Mouse (Mus musculus) lung, postnatal 0 days (tissue): ENCODE data around the gene Pcgf3. TPM values are rescaled to one million over a fixed set of nuclear protein-coding genes. Genes with fewer than 3 reads are reported as not detected.
A peak's percentile ranks its signal among the peaks of the same experiment; 100 is the strongest.

Source experiments
- ATAC-seq: fragments of 200-750 bp; cut with Nextera tagmentation; 2 replicates; pipeline ENCODE4 v1.8.0; 2017; ENCODE audit warnings: moderate library complexity
- DNase-seq: peaks from one replicate; pipeline ENCODE4 v3.0.0-alpha.2; 2016; ENCODE audit warnings: low spot score
- H3K27ac ChIP-seq: fragments of 300-500 bp; sonication (generic); 2 replicates; pipeline ENCODE4 v1.5.1; 2014; ENCODE audit warnings: antibody characterized with exemption, mild to moderate bottlenecking, low read length, mixed read lengths
- H3K27me3 ChIP-seq: fragments of 300-500 bp; sonication (generic); replicated peaks from 2 replicates; pipeline ENCODE4 v1.6.1; 2014; ENCODE audit warnings: low read length, mixed read lengths; ENCODE audit not compliant: insufficient read depth
- H3K36me3 ChIP-seq: fragments of 300-500 bp; sonication (generic); 2 replicates; pipeline ENCODE4 v1.6.1; 2014; ENCODE audit warnings: low read length, mixed read lengths; ENCODE audit not compliant: insufficient read depth
- H3K4me1 ChIP-seq: fragments of 300-500 bp; sonication (generic); 2 replicates; pipeline ENCODE4 v1.6.1; 2014; ENCODE audit warnings: antibody characterized with exemption, low read depth, low read length, mixed read lengths; ENCODE audit not compliant: insufficient read depth
- H3K4me2 ChIP-seq: fragments of 300-500 bp; sonication (generic); replicated peaks from 2 replicates; pipeline ENCODE4 v1.6.1; 2014; ENCODE audit warnings: low read depth, mild to moderate bottlenecking, low read length, moderate library complexity, mixed read lengths
- H3K4me3 ChIP-seq: fragments of 300-500 bp; sonication (generic); 2 replicates; pipeline ENCODE4 v1.5.1; 2014; ENCODE audit warnings: low read depth, low read length
- H3K9ac ChIP-seq: fragments of 300-500 bp; sonication (generic); replicated peaks from 2 replicates; pipeline ENCODE4 v1.6.1; 2014; ENCODE audit warnings: low read depth, mild to moderate bottlenecking
- H3K9me3 ChIP-seq: fragments of 300-500 bp; sonication (generic); 2 replicates; pipeline ENCODE4 v1.6.1; 2016; ENCODE audit warnings: low read length, mixed read lengths
- CTCF ChIP-seq: IDR thresholded peaks from 2 replicates; pipeline ENCODE4 v1.5.1; 2016; ENCODE audit warnings: antibody characterized with exemption, mild to moderate bottlenecking
- EP300 ChIP-seq: IDR thresholded peaks from 2 replicates; pipeline ENCODE4 v1.6.1; 2016; ENCODE audit warnings: antibody characterized with exemption, mild to moderate bottlenecking, control low read depth
- whole genome bisulfite sequencing: fragments of 180-500 bp; shearing (Covaris S2); extraction: QIAGEN DNeasy Blood & Tissue Kit; methylation state at CpG from one replicate; pipeline ENCODE4 v1.1.7; 2014; 5-methylcytosine and 5-hydroxymethylcytosine counted together
- polyA plus RNA-seq: library from polyadenylated mRNA; unstranded; fragments of >200 nt; fragmentation: Nextera tagmentation; extraction: Ambion mirVana; gene quantifications from 2 replicates; pipeline ENCODE4 v1.2.1, GENCODE M21; 2015

The Pcgf3 gene
- polyA plus RNA-seq, 1 experiment from 2014 or later = 10.3 TPM

DNA sequence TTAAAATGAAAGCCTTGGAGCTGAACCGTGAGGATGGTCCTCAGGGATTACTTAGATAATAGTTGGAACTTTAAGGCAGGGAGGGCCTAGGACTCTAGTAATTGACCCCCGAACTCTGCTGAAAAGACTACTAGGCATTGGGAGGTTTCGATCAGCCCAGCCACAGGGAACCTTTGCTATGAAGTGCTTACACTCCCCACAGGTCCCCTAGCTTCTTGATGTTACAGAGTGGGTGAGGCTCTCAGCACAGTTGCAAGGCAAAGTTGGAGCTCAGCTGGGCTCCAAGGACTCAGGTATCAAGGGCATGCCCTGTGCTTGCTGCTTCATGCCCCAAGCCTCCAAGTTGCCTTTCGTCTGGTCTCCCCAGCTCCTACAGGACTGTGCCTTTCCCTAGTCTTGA is 1.4 kb downstream of the Pcgf3 start:
- peak overlapping the region; percentile 85; the same call in 1 of the 2 replicates for H3K27ac ChIP-seq
- H3K4me1 ChIP-seq = peaks cover 23% of the 10 kb centered on the region
- ATAC-seq (no peak), DNase-seq (no peak)
- TF ChIP-seq CTCF (no peak), EP300 (no peak)
- H3K4me2 ChIP-seq = peak overlapping the region; percentile 89
- H3K9me3 ChIP-seq = no peaks in the 10 kb centered on the region
- 31% methylated on average over 4 of the region's 4 CpGs for WGBS
- no peaks in the 10 kb centered on the region for H3K27me3 ChIP-seq
- H3K36me3 ChIP-seq = no peaks in the 10 kb centered on the region
- peak overlapping the region; percentile 96 for H3K9ac ChIP-seq
- H3K4me3 ChIP-seq = peak overlapping the region; percentile 96

- Histone ChIP-seq H3K4me3 (no peak overlapping the region), H3K27ac (no peak overlapping the region), H3K4me2 (no peak overlapping the region), H3K27me3 (no peaks in the 10 kb centered on the region), H3K9me3 (no peaks in the 10 kb centered on the region), H3K4me1 (peaks cover 23% of the 10 kb centered on the region), H3K9ac (no peak overlapping the region), H3K36me3 (no peaks in the 10 kb centered on the region)
- TF ChIP-seq CTCF = no peak
- no peak for TF ChIP-seq EP300
- ATAC-seq (no peak), DNase-seq (no peak)
- WGBS = 78% methylated on average over 6 of the region's 6 CpGs
These were observed 4.3 kb downstream of the Pcgf3 start for GRCm38 (mm10) chr5:108465131-108465891.

GRCm38 (mm10) chr5:108466647-108467046 is 5.6 kb downstream of the Pcgf3 start:
- WGBS = 91% methylated on average over 1 of the region's 1 CpGs
- no peaks in the 10 kb centered on the region for H3K9me3 ChIP-seq
- H3K27ac ChIP-seq = no peak overlapping the region
- H3K4me1 ChIP-seq = peaks cover 23% of the 10 kb centered on the region
- H3K36me3 ChIP-seq = no peaks in the 10 kb centered on the region
- DNase-seq (no peak), ATAC-seq (no peak)
- H3K4me2 ChIP-seq = no peak overlapping the region
- TF ChIP-seq EP300 (no peak), CTCF (no peak)
- H3K27me3 ChIP-seq = no peaks in the 10 kb centered on the region
- H3K4me3 ChIP-seq = no peak overlapping the region
- H3K9ac ChIP-seq = no peak overlapping the region

DNA sequence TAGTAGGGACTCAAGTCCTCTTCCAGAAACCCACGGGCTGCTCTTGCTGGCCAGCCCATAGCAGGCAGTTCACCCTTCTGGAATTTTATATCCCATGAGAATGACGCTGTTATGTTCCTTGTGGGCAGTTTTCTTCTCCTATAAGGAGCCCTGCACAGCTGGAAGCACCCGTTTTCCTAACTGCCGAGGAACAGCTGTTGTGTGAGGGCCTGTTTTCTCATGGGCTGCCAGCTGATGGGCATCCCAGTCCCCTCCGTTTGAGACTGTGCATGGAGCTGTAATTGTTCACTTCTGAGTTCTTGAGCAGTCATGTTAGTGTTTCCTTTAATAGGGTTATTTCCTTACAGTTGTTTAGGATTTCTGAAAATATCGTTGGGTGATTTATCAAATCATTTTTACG is 8.6 kb downstream of the Pcgf3 start:
- no peaks in the 10 kb centered on the region for H3K9me3 ChIP-seq
- no peak for TF ChIP-seq CTCF
- TF ChIP-seq EP300 = no peak
- H3K4me2 ChIP-seq = no peak overlapping the region
- H3K9ac ChIP-seq = no peak overlapping the region
- no peak overlapping the region for H3K4me3 ChIP-seq
- H3K27me3 ChIP-seq = no peaks in the 10 kb centered on the region
- 64% methylated on average over 7 of the region's 7 CpGs for WGBS
- no peaks in the 10 kb centered on the region; the same call in 1 of the 2 replicates for H3K4me1 ChIP-seq
- DNase-seq (no peak), ATAC-seq (no peak)
- H3K27ac ChIP-seq = no peak overlapping the region
- peaks cover 14% of the 10 kb centered on the region; the same call in 1 of the 2 replicates for H3K36me3 ChIP-seq

GRCm38 (mm10) chr5:108473737-108474136 is 12.7 kb downstream of the Pcgf3 start:
- Histone ChIP-seq H3K27me3 (no peaks in the 10 kb centered on the region), H3K4me3 (no peak overlapping the region), H3K4me2 (no peak overlapping the region), H3K27ac (peak overlapping the region; percentile 14; the same call in 1 of the 2 replicates), H3K36me3 (peaks cover 42% of the 10 kb centered on the region), H3K9me3 (no peaks in the 10 kb centered on the region), H3K4me1 (no peaks in the 10 kb centered on the region), H3K9ac (no peak overlapping the region)
- TF ChIP-seq CTCF (no peak), EP300 (peak; percentile 82)
- ATAC-seq = peak; percentile 97
- DNase-seq = peak; percentile 85
- WGBS = 50% methylated on average over 4 of the region's 4 CpGs

GRCm38 (mm10) chr5:108475977-108476376 is 14.9 kb downstream of the Pcgf3 start:
- Histone ChIP-seq H3K9me3 (no peaks in the 10 kb centered on the region), H3K4me1 (no peaks in the 10 kb centered on the region), H3K27me3 (no peaks in the 10 kb centered on the region), H3K27ac (no peak overlapping the region), H3K4me2 (no peak overlapping the region), H3K9ac (no peak overlapping the region), H3K4me3 (no peak overlapping the region), H3K36me3 (peaks cover 42% of the 10 kb centered on the region)
- 88% methylated on average over 3 of the region's 3 CpGs for WGBS
- DNase-seq (no peak), ATAC-seq (no peak)
- no peak for TF ChIP-seq CTCF
- TF ChIP-seq EP300 = no peak
